Mouse (Mus musculus): ENCODE measurements around the gene Stk38.
"Not testable (repeated sequence)": the region's sequence is repeated elsewhere in the genome, so short reads cannot be mapped to it uniquely, and the experiment has no call there.

Gene Stk38

DNA sequence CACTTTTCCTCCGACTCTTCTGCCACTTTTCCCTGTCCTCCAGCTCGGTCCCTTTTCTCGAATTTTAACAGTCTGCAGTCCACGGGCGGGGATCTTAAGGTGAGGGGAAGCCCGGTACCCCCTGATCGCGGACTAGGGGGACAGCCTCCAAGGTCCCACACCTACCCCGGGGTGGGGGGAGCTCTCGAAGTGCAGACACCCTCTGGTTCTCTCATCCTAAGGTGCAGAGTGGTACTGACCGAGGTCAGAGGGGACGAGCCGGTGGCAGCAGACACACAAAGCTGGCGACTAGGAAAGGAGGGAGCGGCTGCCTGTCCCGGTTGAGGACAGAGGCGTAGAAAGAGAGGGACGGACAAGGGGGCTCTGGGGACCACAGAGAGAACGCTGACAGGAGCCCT is 553 bp downstream of the Stk38 start:
- no peak for DNase-seq (ENCODE audit: low spot score)

DNA sequence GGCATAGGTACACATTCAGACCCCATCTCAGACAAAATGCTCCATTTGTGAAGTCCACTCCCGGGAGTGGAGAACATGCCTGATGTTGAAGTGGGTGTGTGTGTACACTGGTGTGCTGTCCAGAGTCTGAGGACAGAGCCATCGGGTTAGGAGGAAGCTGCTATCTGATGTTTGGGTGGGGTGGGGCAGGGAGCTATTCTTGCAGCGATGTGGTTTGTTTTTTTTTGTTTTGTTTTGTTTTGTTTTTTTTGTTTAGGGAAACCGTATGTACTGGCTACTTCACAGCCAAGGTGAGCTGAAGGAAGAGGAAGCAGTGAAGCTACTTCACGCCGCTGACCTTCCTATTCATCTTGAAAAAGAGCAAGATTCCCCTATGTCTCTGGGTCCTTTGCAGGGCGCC is 983 bp downstream of the Stk38 start:
- no peak for DNase-seq (ENCODE audit: low spot score)

DNA sequence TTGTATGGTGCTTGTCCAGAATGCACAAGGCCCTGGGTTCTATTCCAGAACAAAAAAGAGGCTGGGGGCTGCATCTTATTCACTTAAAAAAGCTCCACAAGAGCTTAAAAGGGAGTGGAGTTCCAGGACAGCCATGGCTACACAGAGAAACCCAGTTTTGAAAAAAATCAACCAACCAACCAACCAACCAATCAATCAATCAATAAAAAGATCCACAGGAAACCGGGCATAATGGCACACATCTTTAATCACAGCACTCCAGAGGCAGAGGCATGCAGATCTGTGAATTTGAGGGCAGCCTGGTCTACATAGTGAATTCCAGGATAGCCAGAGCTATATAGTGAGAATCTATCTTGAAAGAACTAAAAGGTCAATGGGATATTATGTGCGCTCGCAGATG is 2.8 kb downstream of the Stk38 start:
- no peak for DNase-seq (ENCODE audit: low spot score)

DNA sequence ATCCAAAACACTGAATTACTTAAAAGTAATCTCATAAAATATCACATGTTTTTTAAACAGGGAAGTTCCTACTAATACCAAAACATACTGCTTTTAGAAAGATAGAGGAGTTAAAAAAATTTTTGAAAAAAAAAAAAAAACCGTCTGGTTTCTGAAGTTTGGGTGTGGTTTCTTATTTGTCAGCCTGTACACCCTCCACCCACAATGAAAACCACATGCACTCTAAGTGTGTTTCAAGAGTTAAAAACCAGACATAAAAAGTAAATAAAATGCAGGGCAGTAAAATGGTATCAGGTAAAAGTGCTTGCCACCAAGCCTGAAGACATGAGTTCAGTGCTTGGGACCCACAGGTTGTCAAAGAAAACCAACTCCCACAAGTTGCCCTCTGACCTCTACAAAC is 4.1 kb downstream of the Stk38 start:
- DNase-seq (ENCODE audit: low spot score): no peak

DNA sequence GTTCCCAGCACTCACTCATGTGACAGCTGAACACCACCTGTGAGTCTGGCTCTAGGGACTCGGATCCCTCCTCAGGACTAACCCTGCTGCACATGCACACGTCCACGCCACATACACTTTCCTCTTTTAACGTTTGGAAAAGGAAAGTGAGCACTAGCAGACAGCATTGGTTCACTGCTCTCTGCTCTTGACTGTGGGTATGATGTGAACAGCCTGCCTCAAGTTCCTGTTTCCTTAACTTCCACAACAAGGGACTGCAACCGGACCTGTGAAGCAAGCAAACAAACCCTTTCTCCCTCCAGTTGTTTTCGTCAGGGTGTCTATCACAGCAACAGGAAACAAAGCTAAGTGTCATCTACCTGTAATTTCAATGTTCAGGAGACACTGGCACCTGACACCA is 7.3 kb downstream of the Stk38 start:
- no peak for DNase-seq (ENCODE audit: low spot score)

DNA sequence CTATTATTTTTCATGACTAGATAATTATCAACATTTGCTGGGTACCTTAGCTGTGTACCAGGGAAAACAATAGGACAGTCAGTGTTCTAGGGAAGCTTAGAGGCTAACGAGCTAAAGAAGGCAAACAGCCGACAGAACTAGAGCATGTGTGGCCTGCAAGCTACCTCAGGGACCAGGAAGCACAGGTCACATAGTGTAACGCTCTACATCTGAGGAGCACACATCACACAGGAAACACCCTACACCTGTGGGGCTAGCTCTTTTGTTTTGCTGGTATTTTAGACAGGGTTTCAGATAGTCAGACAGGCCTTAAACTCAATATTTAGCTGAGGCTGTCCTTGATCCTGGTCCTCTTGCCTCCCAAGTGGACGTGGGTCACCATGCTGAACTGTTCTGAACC is 13.2 kb downstream of the Stk38 start:
- DNase-seq (ENCODE audit: low spot score): no peak

DNA sequence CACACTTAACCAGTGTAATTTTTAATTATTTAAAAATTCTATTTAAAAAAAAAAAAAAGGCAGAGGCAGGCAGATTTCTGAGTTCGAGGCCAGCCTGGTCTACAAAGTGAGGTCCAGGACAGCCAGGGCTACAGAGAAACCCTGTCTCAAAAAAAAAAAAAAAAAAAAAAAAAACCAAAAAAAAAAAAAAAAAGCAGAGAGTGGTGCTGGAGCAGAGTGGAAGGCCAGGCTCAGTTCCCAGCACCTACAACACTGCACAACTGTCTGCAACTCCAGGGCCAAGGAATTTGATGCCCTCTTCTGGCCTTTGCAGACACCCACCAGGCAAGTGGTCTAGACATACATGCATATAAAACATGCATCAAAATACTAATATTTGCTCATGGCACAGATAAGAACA is 14.8 kb downstream of the Stk38 start:
- not testable (repeated sequence) for DNase-seq (ENCODE audit: low spot score)

DNA sequence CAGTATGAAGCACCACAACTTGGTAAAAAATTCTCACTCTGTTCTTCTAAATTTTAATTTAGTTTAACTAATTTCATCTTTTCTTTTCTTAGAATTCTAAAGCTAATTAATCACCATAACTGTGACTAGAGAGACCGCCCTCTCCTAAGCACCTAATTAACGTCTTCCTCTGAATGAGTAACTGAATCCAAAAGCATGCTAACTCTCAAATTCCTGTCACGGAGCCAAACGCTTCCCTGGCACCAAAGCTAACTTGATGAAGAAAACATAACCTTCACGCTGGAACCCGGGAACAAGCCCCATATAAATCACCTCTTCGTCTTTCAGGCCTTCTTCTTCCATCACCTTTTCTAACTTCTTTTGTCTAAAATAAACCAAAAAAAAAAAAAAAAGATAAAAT is 15.7 kb downstream of the Stk38 start:
- DNase-seq (ENCODE audit: low spot score): no peak

DNA sequence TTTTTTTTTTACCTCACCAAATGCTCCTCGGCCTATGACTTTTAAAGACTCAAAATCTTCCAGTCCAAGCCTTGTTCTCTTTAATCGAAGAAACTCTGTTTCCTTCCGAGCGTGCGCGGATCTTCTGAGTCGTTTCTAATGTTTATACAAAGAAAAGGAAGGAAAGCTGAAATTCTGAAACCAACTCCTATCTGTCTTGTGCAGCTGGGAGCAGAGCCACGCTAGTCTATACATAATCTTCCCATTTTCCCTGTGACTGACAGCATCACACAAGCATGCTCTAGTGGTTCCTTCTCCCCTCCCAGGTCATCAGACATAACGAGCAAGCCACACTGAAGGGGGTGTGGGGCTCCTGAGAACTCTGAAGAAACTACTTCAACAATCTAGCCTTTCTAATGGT is 16.5 kb downstream of the Stk38 start:
- DNase-seq (ENCODE audit: low spot score): no peak

DNA sequence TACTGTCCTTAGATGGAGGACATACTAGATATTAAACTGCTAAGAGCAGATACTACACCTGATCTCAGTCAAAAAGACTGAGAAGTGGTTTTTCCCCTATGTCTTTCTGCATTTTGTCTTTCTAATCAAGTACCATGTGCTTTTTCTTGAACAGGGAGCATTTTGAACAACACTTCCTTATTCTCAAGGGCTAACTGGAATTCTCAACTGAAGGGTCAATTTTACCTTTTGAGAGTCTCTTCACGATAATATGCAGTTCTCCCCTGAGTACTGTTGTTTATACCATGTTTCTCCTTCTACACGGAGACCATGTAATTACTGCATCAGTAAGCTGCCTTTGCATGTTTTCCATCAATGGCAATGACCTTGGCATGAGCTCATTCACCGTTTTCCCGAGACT is 17.7 kb downstream of the Stk38 start:
- DNase-seq (ENCODE audit: low spot score): no peak

DNA sequence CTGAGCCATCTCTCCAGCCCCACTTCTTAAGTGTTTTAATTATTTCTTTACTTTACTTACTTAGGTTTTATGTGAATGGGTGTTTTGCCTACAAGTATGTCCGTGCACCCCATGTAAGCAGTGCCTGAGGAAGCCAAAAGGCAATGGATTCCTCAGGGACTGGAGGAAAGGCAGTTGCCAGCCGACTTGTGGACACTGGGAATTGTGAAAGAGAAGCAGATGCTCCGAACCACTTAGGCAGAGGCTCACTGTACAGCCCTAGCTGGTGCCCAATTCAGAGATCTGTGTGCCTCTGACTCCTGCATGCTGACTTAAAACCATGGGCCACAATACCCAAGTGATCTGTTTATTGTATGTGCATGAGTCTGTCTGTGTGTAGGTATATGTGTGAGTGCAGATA is 18.8 kb downstream of the Stk38 start:
- no peak for DNase-seq (ENCODE audit: low spot score)

DNA sequence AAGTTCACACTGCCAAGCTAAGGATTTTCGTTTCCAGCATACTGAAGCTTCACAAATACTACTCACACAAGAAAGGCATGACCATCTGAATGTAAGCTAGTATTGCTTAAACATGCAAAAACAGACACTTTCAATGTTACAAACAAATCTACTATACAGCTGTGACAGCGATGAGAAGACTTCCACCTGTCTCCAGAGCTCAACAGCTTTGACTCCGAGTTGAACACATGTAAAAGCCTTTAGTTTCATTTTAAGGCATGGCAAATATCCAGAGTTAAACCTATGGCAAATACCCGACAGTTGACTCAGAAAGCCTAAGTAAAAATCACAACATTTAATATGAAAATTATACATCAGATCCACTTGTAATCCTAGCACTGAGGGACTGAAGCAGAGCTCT is 19.5 kb downstream of the Stk38 start:
- no peak for DNase-seq (ENCODE audit: low spot score)

DNA sequence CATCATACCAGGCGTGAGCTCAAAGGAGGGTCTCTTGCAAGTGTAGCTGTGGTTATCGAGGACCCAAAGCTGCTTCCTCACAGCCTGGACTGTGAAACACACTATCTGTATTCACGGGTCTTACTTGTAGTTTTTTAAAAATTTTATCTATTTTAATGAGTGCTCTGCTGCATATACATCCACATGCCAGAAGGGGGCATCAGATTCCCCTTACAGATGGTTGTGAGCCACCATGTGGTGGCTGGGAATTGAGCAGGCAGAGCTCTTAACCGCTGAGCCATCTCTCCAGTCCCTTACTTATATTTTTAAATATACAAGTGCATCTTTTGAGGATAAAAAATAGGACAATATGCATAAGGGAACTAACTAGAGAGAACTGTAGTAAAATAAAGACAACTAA is 20.1 kb downstream of the Stk38 start:
- DNase-seq (ENCODE audit: low spot score): peak; percentile 36

DNA sequence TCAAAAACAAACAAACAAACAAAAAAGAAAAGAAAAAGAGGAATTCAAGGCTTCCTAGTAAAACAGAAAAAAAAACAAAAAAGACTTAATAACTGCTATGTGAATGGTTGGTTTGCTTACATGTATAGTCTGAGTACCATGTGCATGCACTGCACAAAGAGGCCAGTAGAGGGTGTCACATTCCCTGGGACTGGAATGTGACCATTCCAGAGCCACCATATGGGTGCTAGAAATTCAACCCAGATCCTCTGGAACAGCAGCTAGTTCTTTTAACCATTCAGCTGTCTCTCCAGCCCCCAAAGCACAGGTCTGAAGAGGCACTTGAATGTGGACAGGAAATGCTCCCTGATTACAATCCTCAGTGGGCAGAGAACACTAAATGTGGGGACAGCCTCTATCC is 21.0 kb downstream of the Stk38 start:
- DNase-seq (ENCODE audit: low spot score): no peak

DNA sequence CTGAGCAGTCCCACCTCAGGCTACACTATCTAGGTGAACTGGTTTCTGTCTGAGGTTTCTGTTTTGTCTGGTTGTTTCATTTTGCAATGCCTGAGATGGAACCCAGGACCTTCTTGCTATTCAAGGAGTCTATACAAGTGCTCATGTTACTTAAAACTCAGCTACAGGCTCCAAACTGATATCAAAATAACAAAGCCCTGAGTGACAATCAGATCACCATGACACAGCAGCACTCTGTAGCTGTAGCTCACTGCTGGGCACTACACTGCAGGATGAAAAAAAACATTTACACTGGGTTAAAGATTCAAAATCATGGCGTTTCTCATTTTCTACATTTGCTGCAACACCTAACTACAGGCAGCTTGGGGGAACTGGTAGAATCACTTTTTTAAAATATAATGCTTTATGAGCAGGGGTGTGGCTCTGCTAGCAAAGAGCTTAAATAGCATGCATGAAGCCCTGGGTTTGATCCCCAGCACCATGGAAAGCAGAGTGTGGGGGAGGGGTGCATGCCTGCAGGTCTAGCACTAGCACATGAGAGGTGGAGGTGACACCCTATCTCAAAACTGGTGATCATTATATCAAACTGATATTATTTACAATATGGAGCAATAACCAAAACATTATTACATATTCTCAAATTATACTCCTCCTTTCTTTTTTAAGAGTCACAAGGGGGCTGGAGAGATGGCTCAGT is 22.9 kb downstream of the Stk38 start:
- no peak for DNase-seq (ENCODE audit: low spot score)

DNA sequence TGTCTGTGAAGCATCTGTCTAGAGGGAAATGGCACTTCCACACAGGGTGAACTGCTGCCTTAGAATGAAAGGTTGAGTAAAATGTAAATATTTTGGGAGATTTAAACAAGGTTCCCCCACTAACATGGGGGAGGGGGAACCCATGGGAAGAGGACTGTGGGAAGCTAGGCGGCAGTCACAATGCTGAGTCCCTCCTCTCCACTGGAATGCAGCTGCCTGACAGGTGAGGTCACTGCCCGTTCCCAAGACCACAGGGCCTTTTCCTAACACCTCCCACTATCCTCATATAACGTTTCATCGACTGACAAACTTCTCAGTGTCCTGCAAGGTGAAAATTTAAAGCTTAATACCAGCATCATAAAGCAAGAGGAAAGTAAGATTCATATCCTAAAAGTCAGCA is 25.2 kb downstream of the Stk38 start:
- DNase-seq (ENCODE audit: low spot score): no peak

DNA sequence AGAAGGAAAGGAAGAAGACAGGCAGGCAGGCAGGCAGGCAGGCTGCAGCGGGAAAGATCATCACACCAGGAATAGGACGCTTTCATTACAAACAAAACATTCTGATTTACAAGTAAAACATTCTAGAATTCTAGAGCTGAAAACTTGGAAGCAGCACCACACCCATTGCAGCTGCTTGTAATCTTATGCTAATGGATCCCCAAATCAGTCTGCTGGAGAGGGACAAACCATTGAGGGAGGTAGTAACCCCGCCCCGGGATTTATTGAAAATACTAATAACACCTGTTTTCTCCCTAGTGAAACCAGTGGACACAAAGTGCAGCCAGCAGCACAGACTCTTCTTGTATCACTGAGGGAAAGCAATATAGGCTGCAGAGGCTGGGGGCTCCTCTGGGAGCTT is 26.7 kb downstream of the Stk38 start:
- DNase-seq (ENCODE audit: low spot score): no peak

DNA sequence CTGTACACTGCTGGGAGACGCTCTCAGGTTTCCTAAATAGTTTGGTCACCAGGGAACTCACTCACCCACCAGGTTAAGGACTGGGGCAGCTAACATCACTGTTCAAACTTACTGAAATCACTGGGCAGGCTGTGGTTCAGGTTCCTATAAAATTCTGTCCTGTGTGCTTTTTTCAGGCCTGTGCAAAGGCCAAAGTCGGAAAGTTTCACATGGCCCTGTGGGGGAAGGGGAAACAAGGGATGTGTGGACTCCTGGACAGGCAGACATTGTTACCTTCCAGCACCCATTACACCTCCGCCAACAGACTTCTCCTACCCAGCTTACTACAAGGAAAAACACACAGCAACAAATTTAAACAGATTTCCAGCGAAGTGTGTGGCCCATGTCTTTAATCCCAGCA is 28.7 kb downstream of the Stk38 start:
- DNase-seq (ENCODE audit: low spot score): no peak

DNA sequence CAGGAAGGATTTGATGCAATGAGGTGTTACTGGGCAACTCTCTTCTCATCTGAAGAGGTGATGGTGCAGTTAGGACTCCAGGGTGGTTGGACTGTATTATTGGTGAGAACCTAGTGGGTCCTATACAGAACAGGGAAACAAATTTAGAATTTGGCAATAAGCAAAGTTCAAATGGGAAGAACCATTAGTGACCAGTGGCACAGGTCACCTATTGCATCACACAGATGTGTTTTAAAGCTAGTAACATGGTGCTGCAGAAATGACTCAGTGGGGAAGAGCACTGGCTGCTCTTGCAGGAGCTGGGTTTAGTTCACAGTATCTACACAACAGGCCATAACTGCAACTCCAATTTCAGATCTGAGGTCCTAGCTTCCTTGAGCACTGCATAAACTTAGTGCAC is 37.7 kb downstream of the Stk38 start:
- no peak for DNase-seq (ENCODE audit: low spot score)

DNA sequence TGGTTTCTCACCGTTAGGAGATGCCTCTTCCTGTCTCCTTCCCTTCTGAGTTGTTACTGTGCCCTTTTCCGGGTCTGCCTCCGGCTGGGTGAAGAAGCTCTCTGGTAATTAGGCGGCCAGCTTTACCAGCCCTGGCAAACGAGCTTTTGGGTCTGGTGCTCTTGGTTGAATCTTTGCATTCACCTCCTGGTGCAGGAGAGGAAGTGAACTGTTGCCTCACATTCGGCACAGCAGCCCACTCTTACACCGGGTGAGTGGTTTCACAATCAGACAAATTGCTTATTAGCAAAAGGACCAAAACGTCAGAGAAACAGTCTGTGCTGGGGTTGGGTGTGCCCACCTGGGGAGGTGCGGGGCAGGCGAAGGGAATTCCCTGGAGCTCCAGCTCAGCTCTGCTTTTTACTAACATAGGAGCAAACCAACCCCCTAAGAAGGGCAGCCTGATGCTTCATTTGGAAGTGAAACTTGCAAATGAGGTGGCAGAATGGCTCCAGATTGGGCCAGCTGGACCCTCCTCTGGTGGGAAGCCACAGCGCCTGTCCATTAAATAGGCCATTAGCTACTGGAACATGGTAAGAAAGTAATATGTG is 40.7 kb downstream of the Stk38 start:
- DNase-seq (ENCODE audit: low spot score): peak; percentile 8

DNA sequence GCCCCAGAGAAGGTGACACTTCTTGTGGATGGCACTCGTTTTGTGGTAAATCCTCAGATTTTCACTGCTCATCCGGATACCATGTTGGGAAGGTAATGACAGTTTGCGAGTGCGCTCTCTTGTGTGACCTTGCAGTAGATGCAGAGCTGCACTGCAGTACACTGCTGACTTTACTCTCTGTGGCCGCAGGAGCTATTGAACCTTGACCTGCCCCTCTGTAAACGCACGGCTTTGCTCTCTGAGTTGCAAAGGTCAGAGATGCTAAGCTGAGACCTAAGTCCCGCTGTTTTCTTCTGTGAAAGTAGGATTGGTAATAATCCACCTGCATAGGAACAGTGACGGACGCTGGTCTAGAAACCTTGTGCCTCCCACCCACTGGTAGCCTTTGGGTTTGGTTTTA is 46.2 kb downstream of the Stk38 start:
- DNase-seq (ENCODE audit: low spot score): no peak

DNA sequence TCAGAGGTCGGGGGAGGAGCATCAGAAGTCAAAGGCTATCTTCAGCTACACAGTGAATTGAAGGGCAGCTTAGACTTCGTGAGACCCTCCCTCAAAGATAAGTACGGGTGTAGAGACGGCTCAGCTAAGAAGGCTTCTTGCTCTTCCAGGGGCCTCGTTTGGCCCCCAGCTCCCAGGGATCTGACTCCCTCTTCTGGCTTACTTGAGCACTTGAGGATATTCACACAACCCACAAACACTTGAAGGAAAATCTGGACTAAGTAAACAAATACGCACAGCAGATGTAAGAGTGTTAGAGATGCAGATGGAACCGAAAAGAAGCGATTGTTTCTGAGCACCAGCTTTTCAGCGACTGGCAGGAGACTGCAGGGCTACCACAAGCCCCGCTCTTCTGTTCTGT is 47.2 kb downstream of the Stk38 start:
- DNase-seq (ENCODE audit: low spot score): no peak

DNA sequence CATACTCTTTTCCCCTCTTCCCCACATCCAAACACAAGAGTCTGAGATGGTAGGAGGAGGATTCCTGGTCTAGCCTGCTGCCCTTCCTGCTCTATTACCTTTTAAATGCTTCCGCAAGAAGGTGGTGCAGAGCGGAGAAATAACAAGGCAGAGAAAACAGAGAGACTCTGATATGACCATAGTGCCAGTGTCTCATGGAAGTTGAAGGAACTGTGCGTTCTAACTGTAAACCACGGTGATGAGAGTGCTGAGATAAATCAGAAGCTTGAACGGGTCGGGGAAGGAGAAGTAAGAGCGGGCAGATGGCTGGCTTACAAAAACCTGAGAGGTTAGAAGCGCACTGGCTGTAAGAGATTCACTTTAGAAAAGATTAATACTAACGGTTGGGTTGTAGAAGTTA is 53.4 kb downstream of the Stk38 start:
- DNase-seq (ENCODE audit: low spot score): no peak

DNA sequence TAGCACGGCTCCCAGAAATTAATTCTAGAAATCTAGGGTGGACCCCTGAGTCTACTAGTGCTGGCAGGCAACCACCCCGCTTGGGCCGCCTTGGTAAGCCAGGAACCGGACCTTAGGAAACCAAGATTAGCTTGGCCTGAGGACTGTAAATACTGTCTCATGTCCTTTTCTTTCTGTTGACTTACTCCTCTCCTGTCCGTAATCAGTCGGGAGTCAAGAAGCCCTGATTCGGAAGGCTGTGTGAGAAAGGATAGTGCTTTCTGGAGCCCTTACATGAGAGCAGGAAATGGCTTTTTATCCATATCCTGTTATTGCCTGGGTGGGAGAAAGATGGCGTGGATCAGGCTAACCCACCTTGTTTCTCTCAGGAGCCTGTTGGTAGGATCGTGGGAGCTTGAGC is 54.5 kb downstream of the Stk38 start:
- DNase-seq (ENCODE audit: low spot score): no peak
